In the genomic region with DNA sequence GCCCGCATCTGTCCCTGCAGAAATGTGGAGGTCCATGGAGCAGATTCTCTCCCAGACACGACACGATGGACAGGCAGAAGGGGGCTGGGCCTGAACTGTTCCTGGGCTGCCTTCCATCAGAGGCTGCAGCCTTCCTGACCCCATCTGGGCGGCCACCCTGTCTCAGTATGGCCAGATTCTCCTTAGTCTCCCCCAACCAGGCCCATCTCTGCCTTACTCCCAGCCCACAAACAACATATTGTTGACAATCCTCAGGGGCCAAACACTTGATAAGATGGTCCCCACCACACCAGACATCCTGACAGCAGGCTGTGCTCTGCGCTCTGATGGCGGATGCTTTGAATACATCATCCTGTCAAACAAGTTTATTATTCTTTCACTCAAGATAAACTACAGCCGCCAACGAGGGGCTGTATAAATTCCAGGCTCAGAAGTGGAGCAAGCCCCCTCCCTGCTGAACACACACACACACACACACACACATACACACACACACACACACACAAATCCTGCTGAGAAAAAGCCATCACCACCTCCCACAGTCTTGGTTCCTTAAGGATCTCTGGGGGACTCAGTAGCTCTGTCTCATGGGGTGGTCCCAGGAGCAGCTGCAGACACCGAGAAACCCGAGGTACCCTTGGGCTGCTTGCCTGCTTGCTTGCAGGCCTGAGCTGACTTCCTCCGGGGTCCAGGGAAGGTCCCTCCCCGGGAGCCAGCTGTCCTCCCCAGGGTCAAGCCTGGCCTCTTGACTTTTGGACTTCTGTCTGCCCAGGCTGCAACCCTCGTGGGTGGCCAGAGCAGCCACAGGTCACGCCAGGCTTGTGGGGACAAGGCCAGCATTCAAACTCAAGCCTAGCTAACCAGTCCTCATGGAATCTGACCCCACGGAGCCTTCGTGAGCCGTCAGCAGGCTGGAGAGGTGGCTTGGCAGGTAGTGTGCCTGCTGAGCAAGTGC, we compare ENCODE assay signal across 11 mouse cellular contexts.
DNase-seq lines count a peak whose midpoint lies in the region; ATAC-seq and TF ChIP-seq lines count a peak whose summit lies in the region.
"Had no signal": no experiment of that assay in that cellular context is flagged by ENCODE, and none has a peak within 500 bp of the region (broad histone marks: within the 10 kb centered on the region; RNA-seq: fewer than 3 reads in every experiment).

No protein-coding gene starts in this region.

- no peaks in the 10 kb centered on the region for H3K36me3 ChIP-seq in kidney, postnatal 0 days (ENCODE audit: insufficient read depth, low read length)
- H3K36me3 ChIP-seq: hindbrain, embryonic 13.5 days; liver, embryonic 15.5 days had no signal

- H3K4me1 ChIP-seq in kidney, postnatal 0 days (replicated peaks; ENCODE audit: insufficient read depth, low read length) = peaks cover 26% of the 10 kb centered on the region; the same call in 1 of the 2 replicates

- no peak overlapping the region for H3K9ac ChIP-seq in kidney, postnatal 0 days (ENCODE audit: low read depth, low read length)
- H3K9ac ChIP-seq: hindbrain, embryonic 13.5 days; liver, embryonic 15.5 days had no signal

- intact Hi-C loops in heart, postnatal 10 days (cut with DNase I) = no loop called here
- intact Hi-C loops in heart, postnatal 25 days (cut with DNase I) = no loop called here

- 55% methylated on average over 17 of the region's 17 CpGs for WGBS in kidney, postnatal 0 days

- H3K9me3 ChIP-seq in kidney, postnatal 0 days (replicated peaks; ENCODE audit: low read length) = no peaks in the 10 kb centered on the region
- H3K9me3 ChIP-seq: hindbrain, embryonic 13.5 days; liver, embryonic 15.5 days had no signal

- H3K27ac ChIP-seq in kidney, postnatal 0 days = no peak overlapping the region
- H3K27ac ChIP-seq: hindbrain, embryonic 13.5 days; liver, embryonic 15.5 days had no signal

- TF ChIP-seq CTCF in kidney, postnatal 0 days (IDR thresholded peaks at IDR 0.05; ENCODE audit: low read depth) = no peak

- no peaks in the 10 kb centered on the region for H3K27me3 ChIP-seq in kidney, postnatal 0 days (ENCODE audit: insufficient read depth, low read length)

- peak; percentile 64 to 66 for DNase-seq in heart, postnatal 10 days
- no peak for DNase-seq in heart, postnatal 25 days (ENCODE audit: low spot score)
- peak; percentile 10 for DNase-seq in 3T3-L1 (ENCODE audit: low read depth, low spot score)
- peak; percentile 26 for DNase-seq in gastrocnemius, adult 18-20 months (ENCODE audit: low spot score)
- DNase-seq in kidney, postnatal 0 days (ENCODE audit: low spot score) = peak; percentile 81
- no peak for DNase-seq in cerebellum, adult 11-12 months
- DNase-seq in frontal cortex, adult 2 months (ENCODE audit: extremely low spot score in 1 of 2, low spot score in 1 of 2) = no peak
- DNase-seq in adrenal gland, postnatal 14 days = no peak
- DNase-seq: cerebellum, postnatal 14 days had no signal

- no peak overlapping the region for H3K4me2 ChIP-seq in kidney, postnatal 0 days (ENCODE audit: low read length)
- H3K4me2 ChIP-seq: hindbrain, embryonic 13.5 days; liver, embryonic 15.5 days had no signal

- 0 out of 2 replicates have a peak, but pooled peaks have one; percentile 17 for ATAC-seq in kidney, postnatal 0 days (replicated peaks; ENCODE audit: low FRiP score, low read depth)

- no peak overlapping the region for H3K4me3 ChIP-seq in kidney, postnatal 0 days (replicated peaks; ENCODE audit: low read depth, low read length)
- H3K4me3 ChIP-seq: hindbrain, embryonic 13.5 days; liver, embryonic 15.5 days had no signal

Comparison
In these comparisons a context has a peak if more than half of its experiments do, and no peak if none do; other contexts are left out.
1. DNase-seq: peak in heart, postnatal 10 days (2 of 2), 3T3-L1 (single experiment), gastrocnemius, adult 18-20 months (single experiment) and kidney, postnatal 0 days (single experiment); none in heart, postnatal 25 days (single experiment), cerebellum, adult 11-12 months (single experiment), frontal cortex, adult 2 months (0 of 2) and adrenal gland, postnatal 14 days (single experiment).